8 mouse cellular contexts compared by ENCODE assay signal in genomic region chr5:139912121-139912771, GRCm38 (mm10). TPM values are rescaled to one million over a fixed set of nuclear protein-coding genes. Genes with fewer than 3 reads are reported as not detected.
DNase-seq lines count a peak whose midpoint lies in the region; ATAC-seq lines count a peak whose summit lies in the region.

No protein-coding gene starts in this region.

- no peaks in the 10 kb centered on the region for H3K9me3 ChIP-seq in heart, embryonic 12.5 days (replicated peaks)
- H3K9me3 ChIP-seq in embryonic facial prominence, embryonic 14.5 days (ENCODE audit: control insufficient read depth, low read length) = no peaks in the 10 kb centered on the region
- no peaks in the 10 kb centered on the region for H3K9me3 ChIP-seq in intestine, embryonic 16.5 days (ENCODE audit: control insufficient read depth, low read length)

- H3K27me3 ChIP-seq in heart, embryonic 12.5 days (replicated peaks) = peaks cover 100% of the 10 kb centered on the region
- peaks cover 91% of the 10 kb centered on the region for H3K27me3 ChIP-seq in embryonic facial prominence, embryonic 14.5 days (replicated peaks; ENCODE audit: control insufficient read depth, insufficient read depth, low read length)
- H3K27me3 ChIP-seq in intestine, embryonic 16.5 days (replicated peaks; ENCODE audit: control insufficient read depth, insufficient read depth, low read length) = peaks cover 79% of the 10 kb centered on the region

- H3K4me1 ChIP-seq in heart, embryonic 12.5 days (replicated peaks) = peaks cover 40% of the 10 kb centered on the region
- peaks cover 9% of the 10 kb centered on the region; the same call in 1 of the 2 replicates for H3K4me1 ChIP-seq in embryonic facial prominence, embryonic 14.5 days (ENCODE audit: control insufficient read depth, insufficient read depth, low read length)
- peaks cover 42% of the 10 kb centered on the region for H3K4me1 ChIP-seq in intestine, embryonic 16.5 days (ENCODE audit: control insufficient read depth, insufficient read depth, low read length)

- no peak for ATAC-seq in heart, embryonic 12.5 days (ENCODE audit: insufficient number of reproducible peaks, low FRiP score)
- peak; percentile 10; the same call in 1 of the 2 replicates for ATAC-seq in embryonic facial prominence, embryonic 14.5 days (ENCODE audit: low read depth)
- ATAC-seq in intestine, embryonic 16.5 days = no peak

- no peak for DNase-seq in heart, adult 9 months (ENCODE audit: low spot score in 2 of 2)
- no peak for DNase-seq in embryonic facial prominence, embryonic 14.5 days (ENCODE audit: low spot score)
- peak; percentile 39 for DNase-seq in mesoderm, embryonic 11.5 days (ENCODE audit: low read depth, low spot score)
- no peak for DNase-seq in layer of hippocampus, adult 8-10 months (ENCODE audit: low spot score in 2 of 2)
- no peak for DNase-seq in ovary, postnatal 10 days (ENCODE audit: low spot score)
- DNase-seq in cerebellum, postnatal 36 days = no peak

- peak overlapping the region; percentile 68 for H3K9ac ChIP-seq in heart, embryonic 12.5 days
- H3K9ac ChIP-seq in embryonic facial prominence, embryonic 14.5 days (ENCODE audit: low read depth, low read length) = peak overlapping the region; percentile 62
- peak overlapping the region; percentile 66 for H3K9ac ChIP-seq in intestine, embryonic 16.5 days (ENCODE audit: low read depth, low read length)

- WGBS in heart, embryonic 12.5 days = under 1% methylated on average over 27 of the region's 64 CpGs
- under 1% methylated on average over 24 of the region's 64 CpGs for WGBS in embryonic facial prominence, embryonic 14.5 days
- under 1% methylated on average over 50 of the region's 64 CpGs for WGBS in intestine, embryonic 16.5 days

- H3K27ac ChIP-seq in heart, embryonic 12.5 days (ENCODE audit: poor library complexity, severe bottlenecking) = no peak overlapping the region
- no peak overlapping the region for H3K27ac ChIP-seq in embryonic facial prominence, embryonic 14.5 days (replicated peaks; ENCODE audit: low read depth, low read length)
- H3K27ac ChIP-seq in intestine, embryonic 16.5 days (ENCODE audit: low read length) = no peak overlapping the region

- peak overlapping the region; percentile 98 for H3K4me2 ChIP-seq in heart, embryonic 12.5 days
- peak overlapping the region; percentile 96 for H3K4me2 ChIP-seq in embryonic facial prominence, embryonic 14.5 days (ENCODE audit: low read depth, low read length)
- peak overlapping the region; percentile 97 for H3K4me2 ChIP-seq in intestine, embryonic 16.5 days (ENCODE audit: low read depth, low read length)

- no peaks in the 10 kb centered on the region for H3K36me3 ChIP-seq in heart, embryonic 12.5 days
- no peaks in the 10 kb centered on the region for H3K36me3 ChIP-seq in embryonic facial prominence, embryonic 14.5 days (ENCODE audit: control insufficient read depth, insufficient read depth, low read length)
- H3K36me3 ChIP-seq in intestine, embryonic 16.5 days (ENCODE audit: control insufficient read depth, insufficient read depth, low read length) = no peaks in the 10 kb centered on the region

- H3K4me3 ChIP-seq in heart, embryonic 12.5 days = peak overlapping the region; percentile 56
- peak overlapping the region; percentile 55 for H3K4me3 ChIP-seq in embryonic facial prominence, embryonic 14.5 days (ENCODE audit: low read depth, low read length)
- H3K4me3 ChIP-seq in intestine, embryonic 16.5 days (ENCODE audit: low read length) = peak overlapping the region; percentile 58

RNA-seq across cellular contexts. Expression of gene Elfn1, which starts 4.5 kb away (rescaled TPM):
- 0.05 and 0.22 TPM in 2 replicates for polyA plus RNA-seq in heart, embryonic 12.5 days (2016; fragmentation: Nextera tagmentation; extraction: Ambion mirVana)
- 1.3 TPM in 2 replicates for polyA plus RNA-seq in embryonic facial prominence, embryonic 14.5 days (2014; fragmentation: Nextera tagmentation; extraction: Ambion mirVana)
- polyA plus RNA-seq in intestine, embryonic 16.5 days (2015; fragmentation: Nextera tagmentation; extraction: Ambion mirVana) = 0.16 and 0.17 TPM in 2 replicates
- 10 to 100 TPM; 27.6 to 34.4 (median 30.4) TPM for total RNA-seq in layer of hippocampus, adult 8-10 months (2022)
